Mouse (Mus musculus): ENCODE results near the gene Ephx1. TPM values are rescaled to one million over a fixed set of nuclear protein-coding genes. Genes with fewer than 3 reads are reported as not detected.

Gene Ephx1
- total RNA-seq, 2 experiments from 2014 or later = 3.3 to 6.1 TPM

- no peak for ATAC-seq (replicated peaks; ENCODE audit: low FRiP score, poor library complexity, severe bottlenecking)
Observed at GRCm38 (mm10) chr1:181015558-181015957, 5.1 kb downstream of the Ephx1 start.

GRCm38 (mm10) chr1:181014731-181015500 lies 5.8 kb downstream of the Ephx1 start:
- ATAC-seq (replicated peaks; ENCODE audit: low FRiP score, poor library complexity, severe bottlenecking) = no peak

GRCm38 (mm10) chr1:181013446-181013845 lies 7.3 kb downstream of the Ephx1 start:
- ATAC-seq (replicated peaks; ENCODE audit: low FRiP score, poor library complexity, severe bottlenecking) = no peak

GRCm38 (mm10) chr1:181012416-181012815 lies 8.3 kb downstream of the Ephx1 start:
- ATAC-seq (replicated peaks; ENCODE audit: low FRiP score, poor library complexity, severe bottlenecking) = no peak

GRCm38 (mm10) chr1:181011601-181012000 lies 9.1 kb downstream of the Ephx1 start:
- no peak for ATAC-seq (replicated peaks; ENCODE audit: low FRiP score, poor library complexity, severe bottlenecking)

GRCm38 (mm10) chr1:181010171-181010932 lies 10.4 kb downstream of the Ephx1 start:
- ATAC-seq (replicated peaks; ENCODE audit: low FRiP score, poor library complexity, severe bottlenecking) = 0 out of 2 replicates have a peak, but pooled peaks have one; percentile 10

GRCm38 (mm10) chr1:181009754-181010153 lies 10.9 kb downstream of the Ephx1 start:
- ATAC-seq (replicated peaks; ENCODE audit: low FRiP score, poor library complexity, severe bottlenecking) = 0 out of 2 replicates have a peak, but pooled peaks have one; percentile 25

GRCm38 (mm10) chr1:181009011-181009590 lies 11.6 kb downstream of the Ephx1 start:
- ATAC-seq (replicated peaks; ENCODE audit: low FRiP score, poor library complexity, severe bottlenecking) = no peak

GRCm38 (mm10) chr1:181008266-181008665 lies 12.4 kb downstream of the Ephx1 start:
- ATAC-seq (replicated peaks; ENCODE audit: low FRiP score, poor library complexity, severe bottlenecking) = no peak

- ATAC-seq (replicated peaks; ENCODE audit: low FRiP score, poor library complexity, severe bottlenecking) = no peak
Observed at GRCm38 (mm10) chr1:181007831-181008230, 12.9 kb downstream of the Ephx1 start.

GRCm38 (mm10) chr1:181005331-181005730 lies 15.4 kb downstream of the Ephx1 start:
- ATAC-seq (replicated peaks; ENCODE audit: low FRiP score, poor library complexity, severe bottlenecking) = no peak

- no peak for ATAC-seq (replicated peaks; ENCODE audit: low FRiP score, poor library complexity, severe bottlenecking)
Observed at GRCm38 (mm10) chr1:181003790-181004189, 16.9 kb downstream of the Ephx1 start.

GRCm38 (mm10) chr1:181001621-181002020 lies 19.1 kb downstream of the Ephx1 start:
- ATAC-seq (replicated peaks; ENCODE audit: low FRiP score, poor library complexity, severe bottlenecking) = no peak

- ATAC-seq (replicated peaks; ENCODE audit: low FRiP score, poor library complexity, severe bottlenecking) = 0 out of 2 replicates have a peak, but pooled peaks have one; percentile 23
Observed at GRCm38 (mm10) chr1:181001217-181001616, 19.5 kb downstream of the Ephx1 start.

- no peak for ATAC-seq (replicated peaks; ENCODE audit: low FRiP score, poor library complexity, severe bottlenecking)
Observed at GRCm38 (mm10) chr1:181000501-181001092, 20.1 kb downstream of the Ephx1 start.

- ATAC-seq (replicated peaks; ENCODE audit: low FRiP score, poor library complexity, severe bottlenecking) = no peak
Observed at GRCm38 (mm10) chr1:180992142-180992541, 28.6 kb downstream of the Ephx1 start.

- no peak for ATAC-seq (replicated peaks; ENCODE audit: low FRiP score, poor library complexity, severe bottlenecking)
Observed at GRCm38 (mm10) chr1:180990671-180991070, 30.0 kb downstream of the Ephx1 start.

GRCm38 (mm10) chr1:180987759-180988158 lies 32.9 kb downstream of the Ephx1 start:
- ATAC-seq (replicated peaks; ENCODE audit: low FRiP score, poor library complexity, severe bottlenecking) = peak; percentile 69

GRCm38 (mm10) chr1:180986701-180987100 lies 34.0 kb downstream of the Ephx1 start:
- ATAC-seq (replicated peaks; ENCODE audit: low FRiP score, poor library complexity, severe bottlenecking) = no peak
